Mouse (Mus musculus): ENCODE data around the gene Tmem160.

Tmem160 gene

DNA sequence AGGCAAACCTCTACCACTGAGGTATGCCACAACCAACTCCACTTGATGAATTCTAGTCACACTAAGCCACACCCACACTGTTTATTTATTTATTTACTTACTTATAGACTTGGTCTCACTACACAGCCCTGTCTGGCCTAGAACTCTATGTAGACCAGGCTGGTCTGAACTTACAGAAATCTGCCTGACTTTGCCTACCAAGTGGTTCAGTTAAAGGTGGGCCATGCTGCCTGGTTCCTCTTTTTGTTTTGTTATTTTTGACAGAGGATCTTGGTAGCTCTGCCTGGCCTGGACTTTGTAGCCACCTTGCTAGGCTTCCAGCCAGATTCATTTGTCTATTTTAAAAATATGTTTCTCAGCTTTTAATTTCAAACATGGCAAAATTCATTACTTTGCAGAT lies 36.2 kb downstream of the Tmem160 start:
- no peak for DNase-seq (ENCODE audit: extremely low read depth, low read depth, low spot score)

DNA sequence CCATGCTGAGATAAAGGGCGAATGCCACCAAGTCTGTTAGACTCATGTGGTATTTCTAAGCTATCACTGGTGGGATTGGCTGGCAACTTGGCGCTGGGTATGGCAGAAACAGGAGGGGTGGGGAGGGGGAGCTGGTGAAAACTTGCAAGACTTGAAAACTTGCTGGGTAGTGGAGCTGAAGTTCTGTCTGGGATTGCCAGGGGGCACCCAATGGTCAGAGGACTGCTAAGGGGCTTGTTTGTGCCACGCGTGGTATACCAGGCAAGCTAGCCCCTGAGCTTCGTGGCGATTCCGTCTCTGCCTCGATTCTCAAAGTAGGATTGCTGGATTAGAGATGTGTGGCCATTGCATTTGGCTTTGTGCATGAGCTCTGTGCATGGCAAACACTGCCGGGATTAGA lies 37.4 kb downstream of the Tmem160 start:
- no peak for DNase-seq (ENCODE audit: extremely low read depth, low read depth, low spot score)

DNA sequence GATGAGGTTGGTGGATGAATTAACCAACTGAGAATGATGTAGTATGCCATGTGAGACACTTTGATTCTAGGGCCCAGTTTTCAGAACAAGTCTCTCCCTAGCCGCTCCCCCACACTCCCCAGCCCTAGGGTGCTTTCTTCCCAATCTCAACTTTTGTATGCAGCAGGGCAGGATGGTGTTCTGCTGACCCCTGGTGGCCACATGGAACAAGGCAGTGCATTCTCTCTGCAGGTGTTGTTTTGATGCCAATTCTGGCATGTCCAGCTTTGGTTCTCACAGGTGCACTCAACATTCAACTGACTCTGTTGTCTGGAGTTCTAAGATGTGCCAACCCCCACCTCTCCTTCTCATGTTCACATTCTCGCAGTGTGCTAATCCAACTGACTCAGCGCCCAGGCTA lies 39.2 kb downstream of the Tmem160 start:
- DNase-seq (ENCODE audit: extremely low read depth, low read depth, low spot score) = no peak

DNA sequence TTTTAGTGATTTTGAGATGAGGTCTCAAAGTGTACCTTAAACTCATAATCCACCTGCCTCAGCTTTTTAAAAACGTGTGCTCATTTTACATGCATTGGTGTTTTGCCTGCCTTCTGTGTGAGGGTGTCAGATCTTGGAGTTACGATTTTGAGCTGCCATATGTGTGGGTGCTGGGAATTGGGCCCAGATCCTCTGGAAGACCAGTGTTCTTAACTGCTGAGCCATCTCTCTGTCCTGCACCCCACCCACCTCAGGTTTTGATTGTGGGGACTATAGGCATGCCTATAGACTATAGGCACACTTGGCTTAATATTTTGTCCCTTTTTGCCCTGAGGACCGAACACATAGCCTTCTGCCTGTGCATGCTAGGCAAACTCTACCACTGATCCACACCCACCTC lies 39.6 kb downstream of the Tmem160 start:
- DNase-seq (ENCODE audit: extremely low read depth, low read depth, low spot score) = no peak

DNA sequence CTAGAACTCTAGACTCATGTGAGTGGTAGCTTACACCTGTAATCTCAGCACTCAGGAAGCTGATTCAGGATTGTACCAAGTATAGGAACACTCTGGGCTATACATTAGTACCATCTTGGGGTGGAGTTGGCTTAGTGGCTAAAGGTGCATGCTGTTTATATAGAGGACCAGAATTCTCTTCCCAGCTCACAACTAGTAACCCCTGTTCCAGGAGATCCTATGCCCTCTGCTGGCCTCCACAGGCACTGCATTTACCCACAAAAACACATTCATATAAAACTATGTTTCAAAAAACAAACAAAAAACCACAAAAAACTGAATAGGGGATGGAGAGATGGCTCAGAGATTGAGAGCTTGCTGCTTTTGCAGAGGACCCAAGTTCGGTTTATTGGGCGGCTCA lies 40.8 kb downstream of the Tmem160 start:
- DNase-seq (ENCODE audit: extremely low read depth, low read depth, low spot score) = no peak

DNA sequence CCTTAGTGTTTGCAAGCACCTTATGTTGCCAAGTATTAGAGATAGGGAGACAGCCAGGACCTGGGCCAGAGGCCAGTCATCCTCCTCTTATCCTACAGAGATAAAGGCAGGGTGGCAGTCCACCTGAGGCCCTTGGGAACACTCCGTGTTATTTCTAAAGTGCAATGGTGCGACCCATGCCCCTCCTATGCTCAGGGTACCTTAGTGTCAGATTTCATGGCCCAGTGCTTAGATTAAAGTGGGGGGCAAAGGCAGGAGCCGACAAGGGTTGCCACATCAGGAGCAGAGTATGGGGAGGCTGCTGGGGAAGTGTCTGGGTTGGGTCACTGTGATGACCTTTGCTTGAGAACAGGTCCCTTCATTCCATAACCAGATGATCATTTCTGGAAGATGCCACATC lies 43.7 kb downstream of the Tmem160 start:
- no peak for DNase-seq (ENCODE audit: extremely low read depth, low read depth, low spot score)

DNA sequence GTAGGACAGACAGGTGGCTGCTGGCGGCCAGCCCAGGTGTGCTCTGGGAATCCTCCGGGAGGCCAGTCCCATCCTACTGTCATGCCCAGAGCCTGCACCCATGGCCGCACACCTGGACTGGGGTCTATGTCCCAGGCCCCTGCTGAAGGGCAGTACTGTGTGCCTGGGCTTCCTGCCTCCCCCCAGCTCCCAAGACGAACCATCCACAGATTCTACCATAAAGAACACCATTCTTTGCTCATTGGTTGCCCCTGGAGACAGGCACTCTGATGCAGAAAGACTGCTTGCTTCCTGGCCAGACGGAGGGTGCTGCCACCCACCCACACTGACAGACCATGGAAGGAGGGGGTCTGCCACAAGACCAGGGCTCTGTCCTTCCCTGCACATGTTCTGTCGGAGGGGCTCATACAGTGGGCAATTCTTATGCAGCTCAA lies 47.1 kb downstream of the Tmem160 start:
- no peak for DNase-seq (ENCODE audit: extremely low read depth, low read depth, low spot score)

DNA sequence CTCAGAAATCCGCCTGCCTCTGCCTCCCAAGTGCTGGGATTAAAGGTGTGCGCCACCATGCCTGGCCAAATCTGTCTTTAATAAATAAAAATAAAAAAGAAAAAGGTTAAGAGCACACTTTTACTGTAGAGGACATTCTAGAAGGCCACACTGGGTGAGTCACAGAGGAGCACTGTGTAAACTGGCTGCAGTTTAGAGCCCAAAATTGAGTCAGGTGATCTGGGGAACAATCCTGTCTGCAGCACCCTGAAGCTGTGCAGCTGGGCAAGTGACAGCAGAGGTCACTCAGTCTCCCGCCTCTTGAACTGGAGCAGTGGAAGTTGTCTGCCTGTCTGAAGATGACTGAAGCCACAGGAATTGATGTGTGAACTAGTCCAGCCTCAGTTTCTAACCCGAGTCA lies 49.0 kb downstream of the Tmem160 start:
- no peak for DNase-seq (ENCODE audit: extremely low read depth, low read depth, low spot score)

DNA sequence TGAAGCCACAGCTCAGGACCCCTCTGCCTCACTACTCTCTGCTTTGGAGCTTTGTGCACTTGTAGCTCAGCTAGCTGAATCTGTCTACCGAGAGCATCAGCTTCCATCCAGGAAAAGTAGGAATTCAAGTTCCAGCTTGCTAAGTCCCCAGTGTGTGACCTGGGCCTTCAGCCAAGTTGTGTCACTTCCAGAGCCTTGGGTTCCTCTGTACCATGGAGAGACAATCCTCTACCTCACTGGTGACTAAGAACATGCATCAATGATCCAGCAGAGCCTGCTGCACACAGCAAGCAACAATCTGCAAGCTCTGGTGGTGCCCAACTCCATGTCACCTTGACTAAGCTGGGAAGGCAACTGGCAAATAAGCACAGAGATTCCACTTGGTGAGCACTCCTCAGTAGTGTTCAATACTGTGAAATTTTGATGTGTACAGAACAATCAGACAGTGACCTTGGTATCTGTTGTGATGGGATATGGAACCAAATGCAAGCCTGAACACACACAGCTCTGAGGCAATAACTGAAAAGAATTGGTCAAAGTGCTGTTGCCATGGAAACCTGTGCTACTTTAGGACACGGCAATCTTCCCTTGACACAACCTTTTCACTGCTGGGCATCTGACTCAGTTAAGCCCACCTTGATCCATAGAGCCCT lies 52.1 kb downstream of the Tmem160 start:
- DNase-seq (ENCODE audit: extremely low read depth, low read depth, low spot score) = no peak

All from fat pad, adult 2 months (tissue).